Mouse (Mus musculus): ENCODE data around the gene Ttc41.

The Ttc41 gene

GRCm38 (mm10) chr10:86824093-86824492, 118.5 kb downstream of the Ttc41 start:
- intact Hi-C loops (cut with DNase I): no loop called here

- intact Hi-C loops (cut with DNase I): no loop called here
Observed at GRCm38 (mm10) chr10:86824871-86825270, 119.3 kb downstream of the Ttc41 start.

- intact Hi-C loops (cut with DNase I): no loop called here
Observed at GRCm38 (mm10) chr10:86825871-86826522, 120.4 kb downstream of the Ttc41 start.

Small RNA genes lying within 50 kb of the gene (microRNA-seq; reads per million reads assigned to microRNA genes)
- 3.1 to 3.7 reads per million in 2 experiments for gene Gm25745
